Mouse (Mus musculus) ES-E14 (cell line): ENCODE measurements at regions not wholly inside any gene's neighbourhood (a gene's known extent, or its start where the extent isn't known, plus 50 kb on each side); places are given as distances from the start of the nearest gene placed in this dataset.

Experiments
- CHD2 ChIP-seq: IDR thresholded peaks from 2 replicates; pipeline ENCODE4 v1.6.1; 2014; ENCODE audit warnings: mild to moderate bottlenecking, low read depth, low read length, inconsistent platforms
- HCFC1 ChIP-seq: IDR thresholded peaks from 2 replicates; pipeline ENCODE4 v1.6.1; 2012; ENCODE audit warnings: low read length, inconsistent platforms, borderline replicate concordance; ENCODE audit not compliant: insufficient read depth
- ZC3H11A ChIP-seq: IDR thresholded peaks from 2 replicates; pipeline ENCODE4 v1.6.1; 2012; ENCODE audit warnings: low read depth, mild to moderate bottlenecking, inconsistent platforms, low read length, borderline replicate concordance
- ZNF384 ChIP-seq: IDR thresholded peaks from 2 replicates; pipeline ENCODE4 v1.6.1; 2012; ENCODE audit warnings: low read depth, low read length, inconsistent platforms

- TF ChIP-seq ZNF384 = no peak
- no peak for TF ChIP-seq ZC3H11A
- TF ChIP-seq HCFC1 = no peak
- TF ChIP-seq CHD2 = no peak
These were observed 224.1 kb downstream of the Antxr2 start for GRCm38 (mm10) chr5:97806754-97807153.
